Mouse (Mus musculus) lung, postnatal 14 days (tissue): ENCODE measurements around the gene Aox2.

Source experiments
- DNase-seq: peaks from one replicate; pipeline ENCODE4 v3.0.0; 2021

Aox2 gene

GRCm38 (mm10) chr1:58408141-58408540 is 130.0 kb downstream of the Aox2 start:
- no peak for DNase-seq

- no peak for DNase-seq
These were observed 131.5 kb downstream of the Aox2 start for GRCm38 (mm10) chr1:58409553-58410197.

DNA sequence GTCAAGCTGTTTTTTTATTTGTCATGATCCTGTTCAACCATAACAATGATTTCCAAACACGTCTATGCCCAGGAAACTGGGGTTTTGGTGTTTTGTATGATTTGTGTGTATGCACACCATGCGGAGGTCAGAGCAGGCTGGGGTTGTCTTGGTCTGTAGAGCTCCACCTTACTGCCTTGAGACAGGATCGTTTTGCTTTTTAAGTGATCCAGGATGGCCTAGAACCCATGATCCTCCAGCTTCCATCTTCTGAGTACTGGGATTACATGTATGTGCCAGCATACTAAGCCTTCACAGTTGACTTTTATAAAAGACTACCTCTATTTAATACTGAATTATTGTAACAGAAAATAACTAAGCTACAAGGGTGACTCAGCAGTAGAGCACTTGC is 132.1 kb downstream of the Aox2 start:
- DNase-seq, result no peak

GRCm38 (mm10) chr1:58410776-58411175 is 132.7 kb downstream of the Aox2 start:
- no peak for DNase-seq

DNA sequence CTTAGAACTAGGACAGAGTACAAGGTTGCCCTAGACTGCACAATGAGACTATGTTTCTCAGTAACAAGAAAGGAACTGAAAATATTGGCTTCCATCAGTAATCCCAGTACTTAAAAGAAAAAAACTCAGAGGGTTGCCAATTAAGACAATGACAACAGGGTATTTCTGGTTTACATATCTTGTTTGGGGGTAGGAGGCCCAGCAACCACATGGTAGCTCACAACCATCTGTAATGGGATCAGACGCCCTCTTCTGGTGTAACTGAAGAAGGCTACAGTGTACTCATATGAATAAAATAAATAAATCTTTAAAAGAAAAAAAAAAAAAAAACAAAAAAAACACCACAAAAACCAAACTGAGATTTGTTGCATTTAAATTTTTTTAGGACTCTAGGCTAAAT is 137.3 kb downstream of the Aox2 start:
- no peak for DNase-seq

DNA sequence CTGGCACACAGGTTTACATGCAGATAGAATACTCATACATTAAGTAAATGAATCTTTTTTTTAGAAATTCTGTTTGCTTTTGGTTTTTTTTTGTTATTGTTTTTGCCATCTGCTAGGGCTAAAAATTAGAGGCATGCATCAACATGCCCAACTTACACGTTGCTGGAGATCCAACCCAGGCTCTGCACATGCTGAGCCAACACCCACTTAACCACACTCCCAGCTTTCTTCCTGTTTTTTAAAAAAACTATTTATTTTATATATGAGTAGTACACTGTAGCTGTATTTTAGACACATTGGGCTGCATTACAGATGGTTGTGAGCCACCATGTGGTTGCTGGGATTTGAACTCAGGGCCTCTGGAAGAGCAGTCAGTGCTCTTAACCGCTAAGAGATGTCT is 137.9 kb downstream of the Aox2 start:
- DNase-seq, result no peak

GRCm38 (mm10) chr1:58420032-58420431 is 141.9 kb downstream of the Aox2 start:
- DNase-seq, result no peak

- no peak for DNase-seq
These were observed 142.8 kb downstream of the Aox2 start for GRCm38 (mm10) chr1:58420961-58421360.

DNA sequence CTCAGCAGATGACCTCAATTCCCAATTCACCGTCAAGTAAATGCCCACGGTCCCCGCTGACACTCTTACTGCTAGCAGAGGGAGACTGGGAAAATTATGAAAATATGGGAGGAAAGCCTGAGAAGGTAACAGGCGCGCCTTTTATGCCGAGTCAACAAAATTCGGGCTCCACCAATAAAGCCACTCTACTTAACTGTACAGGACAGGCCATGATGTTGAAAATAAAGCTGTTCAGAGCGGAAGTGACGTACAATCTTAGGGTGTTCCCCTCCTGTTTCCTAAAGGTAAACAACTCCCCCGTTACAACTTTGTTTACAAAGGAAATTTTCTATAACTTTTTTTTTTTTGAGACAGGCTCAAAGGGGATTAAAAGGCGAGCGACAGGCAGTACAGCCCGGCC is 144.8 kb downstream of the Aox2 start:
- DNase-seq, result peak; percentile 53

DNA sequence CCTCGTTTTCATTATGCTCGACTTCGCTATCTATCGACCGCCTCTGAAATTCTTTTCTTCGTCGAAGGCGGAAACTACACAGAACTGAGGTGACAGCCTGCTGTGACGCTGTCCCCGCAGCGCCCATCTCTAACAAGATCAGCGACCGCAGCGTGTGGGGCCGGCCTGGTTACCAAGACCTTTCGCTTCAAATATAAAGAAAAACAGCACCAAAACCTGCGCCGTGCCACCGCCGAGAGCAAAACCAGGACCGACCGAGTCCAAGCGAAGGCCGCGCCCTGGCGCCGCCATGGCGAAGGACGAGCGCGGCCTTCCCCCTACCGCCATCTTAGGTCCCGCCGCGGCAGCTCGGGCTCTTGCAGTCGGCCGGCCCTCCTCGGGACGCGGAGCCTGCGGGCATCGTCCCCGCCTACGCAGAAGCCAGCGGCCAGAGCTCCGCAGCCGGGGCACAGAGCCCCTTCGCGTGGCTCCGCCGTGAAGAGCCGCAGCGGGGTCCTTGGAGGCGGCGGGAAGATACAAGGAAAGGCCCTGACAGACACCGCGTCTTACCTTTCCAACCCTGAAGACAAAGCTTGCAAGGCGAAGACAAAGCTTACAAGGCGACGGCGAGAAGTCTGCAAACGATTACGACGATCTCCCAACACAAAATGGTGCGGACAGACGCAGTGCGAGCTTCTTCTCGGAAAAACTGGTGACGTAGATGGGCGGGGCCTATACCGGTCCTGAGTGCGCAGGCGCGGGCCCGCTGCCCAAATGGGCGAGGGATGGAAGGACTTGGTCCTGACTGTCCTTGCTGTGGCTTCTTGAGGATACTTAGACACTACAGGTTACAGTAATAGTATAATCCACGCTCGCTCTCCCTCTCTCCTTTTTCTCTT is 145.5 kb downstream of the Aox2 start, which contains the start of gene Clk1:
Gene Clk1 (minus strand): TSS at position 696 of the 878 bp plus-strand sequence.
- DNase-seq, result peak; percentile 99

DNA sequence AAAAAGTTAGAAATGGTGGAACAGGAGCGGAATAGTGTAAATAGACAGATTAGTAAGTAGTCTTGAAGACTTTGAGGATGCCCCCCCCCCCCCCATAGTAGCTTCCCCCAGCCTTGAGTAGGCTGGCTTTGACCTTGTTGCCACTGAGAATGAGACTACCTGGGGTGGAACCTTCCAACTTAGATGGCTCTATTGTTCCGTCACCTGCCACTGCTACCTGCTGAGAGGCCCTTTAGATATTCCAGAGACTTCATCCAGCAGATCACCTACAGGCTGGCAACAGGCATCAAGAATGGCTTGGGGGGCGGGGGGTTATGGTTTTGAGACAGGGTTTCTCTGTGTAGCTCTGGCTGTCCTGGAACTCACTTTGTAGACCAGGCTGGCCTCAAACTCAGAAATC is 146.4 kb downstream of the Aox2 start:
- DNase-seq, result no peak
